Mouse (Mus musculus): ENCODE measurements around the gene Gm3020. TPM values are rescaled to one million over a fixed set of nuclear protein-coding genes. Genes with fewer than 3 reads are reported as not detected.
"Not testable (repeated sequence)": the region's sequence is repeated elsewhere in the genome, so short reads cannot be mapped to it uniquely, and the experiment has no call there.

The Gm3020 gene
- not detected in 2 replicates for polyA plus RNA-seq (2012; ENCODE audit: insufficient read depth, low replicate concordance)

DNA sequence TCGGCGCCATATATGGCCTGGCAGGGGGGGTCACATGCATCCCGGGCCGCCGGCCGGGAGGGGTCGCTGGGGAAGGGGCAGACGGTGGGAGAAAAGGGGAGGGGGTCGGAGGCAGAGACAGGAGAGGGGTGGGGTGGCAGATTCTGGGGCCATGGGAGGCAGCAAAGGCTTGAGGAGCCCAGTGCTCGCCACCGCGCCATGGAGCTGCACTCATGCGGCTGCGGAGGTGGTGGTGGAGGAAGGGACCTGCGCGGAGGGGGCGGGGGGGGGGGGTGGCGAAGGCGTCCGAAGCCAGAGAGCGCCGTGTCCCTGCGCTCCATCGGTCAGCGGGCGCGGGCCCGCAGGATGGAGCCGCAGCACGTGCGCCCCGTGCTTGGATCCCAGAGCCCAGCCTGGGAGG, at the start of gene Gm3020:
Gene Gm3020 (plus strand): TSS at position 301 of the 400 bp plus-strand sequence.
- not testable (repeated sequence) for H3K27me3 ChIP-seq (replicated peaks); H3K9me3 ChIP-seq; H3K4me3 ChIP-seq (replicated peaks); H3K4me1 ChIP-seq; H3K36me3 ChIP-seq (replicated peaks; ENCODE audit: low read length)

DNA sequence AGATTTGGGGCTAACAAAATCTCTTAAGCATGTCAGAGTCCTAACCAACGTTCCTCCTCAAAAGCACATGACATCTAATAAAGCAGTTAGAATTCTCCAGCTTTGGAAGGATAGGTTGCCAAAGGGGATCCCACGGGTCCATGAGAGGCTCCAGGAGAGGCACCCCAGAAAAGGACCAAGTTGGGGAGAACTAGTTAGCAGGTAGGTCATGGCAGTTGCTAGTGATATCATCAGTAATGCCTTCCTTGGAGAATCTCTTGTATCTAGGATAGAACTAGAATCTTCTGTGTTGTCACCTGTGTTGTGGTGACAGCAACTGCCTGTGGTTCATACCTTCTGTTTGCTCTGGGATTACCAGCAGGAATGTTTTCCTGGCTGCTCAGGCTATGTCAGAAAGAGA, 17.6 kb upstream of the Gm3020 start, which contains the start of gene Gm3012:
Gene Gm3012 (plus strand): TSS at position 301 of the 400 bp plus-strand sequence.
- not testable (repeated sequence) for H3K36me3 ChIP-seq (replicated peaks; ENCODE audit: low read length); H3K27me3 ChIP-seq (replicated peaks); H3K4me3 ChIP-seq (replicated peaks); H3K9me3 ChIP-seq; H3K4me1 ChIP-seq

DNA sequence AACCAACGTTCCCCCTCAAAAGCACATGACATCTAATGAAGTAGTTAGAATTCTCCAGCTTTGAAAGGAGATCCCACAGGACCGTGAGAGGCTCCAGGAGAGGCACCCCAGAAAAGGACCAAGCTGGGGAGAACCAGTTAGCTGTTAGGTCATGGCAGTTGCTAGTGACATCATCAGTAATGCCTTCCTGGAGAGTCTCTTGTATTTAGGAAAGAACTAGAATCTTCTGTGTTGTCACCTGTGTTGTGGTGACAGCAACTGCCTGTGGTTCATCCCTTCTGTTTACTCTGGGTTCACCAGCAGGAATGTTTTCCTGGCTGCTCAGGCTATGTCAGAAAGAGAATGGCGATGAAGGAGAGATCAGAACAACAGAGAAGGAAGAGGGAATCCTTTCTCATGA, 36.7 kb downstream of the Gm3020 start, which contains the start of gene Gm3043:
Gene Gm3043 (plus strand): TSS at position 301 of the 400 bp plus-strand sequence.
- not testable (repeated sequence) for H3K9me3 ChIP-seq; H3K4me3 ChIP-seq (replicated peaks); H3K4me1 ChIP-seq; H3K36me3 ChIP-seq (replicated peaks; ENCODE audit: low read length); H3K27me3 ChIP-seq (replicated peaks)

Other genes with a start within 250 kb of the Gm3020 start
- not detected in 2 replicates for gene Gm10409, start 239.4 kb upstream of the Gm3020 start, polyA plus RNA-seq (2012; ENCODE audit: insufficient read depth, low replicate concordance)
- gene Gm3005, start 223.9 kb upstream of the Gm3020 start, polyA plus RNA-seq (2012; ENCODE audit: insufficient read depth, low replicate concordance): not detected in 2 replicates
- gene Gm10408, start 202.7 kb upstream of the Gm3020 start, polyA plus RNA-seq (2012; ENCODE audit: insufficient read depth, low replicate concordance): not detected in 2 replicates
- gene Gm3012, start 17.5 kb upstream of the Gm3020 start, polyA plus RNA-seq (2012; ENCODE audit: insufficient read depth, low replicate concordance): not detected in 2 replicates
- gene Gm3043, start 36.8 kb downstream of the Gm3020 start, polyA plus RNA-seq (2012; ENCODE audit: insufficient read depth, low replicate concordance): not detected in 2 replicates
- gene Gm3002, start 158.0 kb downstream of the Gm3020 start, polyA plus RNA-seq (2012; ENCODE audit: insufficient read depth, low replicate concordance): not detected in 2 replicates
- not detected in 2 replicates for gene Gm3033, start 194.2 kb downstream of the Gm3020 start, polyA plus RNA-seq (2012; ENCODE audit: insufficient read depth, low replicate concordance)
- gene Gm2916, start 232.1 kb downstream of the Gm3020 start, polyA plus RNA-seq (2012; ENCODE audit: insufficient read depth, low replicate concordance): not detected in 2 replicates